Mouse (Mus musculus) ES-Bruce4 (cell line): Measurements from ENCODE around the gene Zfp936. TPM values are rescaled to one million over a fixed set of nuclear protein-coding genes. Genes with fewer than 3 reads are reported as not detected.
A peak's percentile ranks its signal among the peaks of the same experiment; 100 is the strongest.
"Not testable (repeated sequence)": the region's sequence is repeated elsewhere in the genome, so short reads cannot be mapped to it uniquely, and the experiment has no call there.

Experiments
- H3K27ac ChIP-seq: 2 replicates; pipeline ENCODE4 v1.5.1; 2012; ENCODE audit warnings: low read length, inconsistent platforms; ENCODE audit not compliant: insufficient read depth
- H3K27me3 ChIP-seq: 2 replicates; pipeline ENCODE4 v1.6.1; 2012; ENCODE audit warnings: mild to moderate bottlenecking, low read length, inconsistent platforms; ENCODE audit not compliant: control insufficient read depth, poor library complexity, insufficient read depth, severe bottlenecking
- H3K36me3 ChIP-seq: 2 replicates; pipeline ENCODE4 v1.6.1; 2012; ENCODE audit warnings: inconsistent platforms, mild to moderate bottlenecking, low read length, moderate library complexity; ENCODE audit not compliant: control insufficient read depth, poor library complexity, insufficient read depth, severe bottlenecking
- H3K4me1 ChIP-seq: one replicate; pipeline ENCODE4 v1.8.1; 2011; ENCODE audit warnings: low read length; ENCODE audit not compliant: control insufficient read depth, insufficient read depth
- H3K4me3 ChIP-seq: 2 replicates; pipeline ENCODE4 v1.5.1; 2011; ENCODE audit warnings: low read depth, mild to moderate bottlenecking, low read length
- H3K9ac ChIP-seq: 2 replicates; pipeline ENCODE4 v1.6.1; 2012; ENCODE audit warnings: low read depth, mild to moderate bottlenecking, inconsistent platforms; ENCODE audit not compliant: poor library complexity, severe bottlenecking
- H3K9me3 ChIP-seq: replicated peaks from 2 replicates; pipeline ENCODE4 v1.6.1; 2012; ENCODE audit warnings: mild to moderate bottlenecking, low read length, inconsistent platforms; ENCODE audit not compliant: control insufficient read depth, poor library complexity, insufficient read depth, severe bottlenecking
- CTCF ChIP-seq: IDR thresholded peaks from one replicate; pipeline ENCODE4 v1.8.1; 2011; ENCODE audit warnings: low read depth, low read length
- EP300 ChIP-seq: IDR thresholded peaks from 2 replicates; pipeline ENCODE4 v1.6.1; 2011; ENCODE audit warnings: low read depth, low read length; ENCODE audit not compliant: insufficient read depth
- POLR2A ChIP-seq: IDR thresholded peaks from one replicate; pipeline ENCODE4 v1.8.1; 2011; ENCODE audit warnings: low read length; ENCODE audit not compliant: insufficient read depth
- polyA plus RNA-seq: library from polyadenylated mRNA; stranded (reverse); fragments of >200 nt; gene quantifications from 2 replicates; pipeline ENCODE4 v1.2.4, GENCODE M21; 2011; ENCODE audit warnings: low read depth; ENCODE audit not compliant: missing spikeins, insufficient read depth, insufficient read length

The Zfp936 gene
- polyA plus RNA-seq = 26.1 and 29.6 TPM in 2 replicates

GRCm38 (mm10) chr7:43113929-43114328 is at the start of gene Zfp936:
Gene Zfp936, plus strand, starts transcription at chr7:43114229.
- not testable (repeated sequence) for H3K4me3 ChIP-seq, H3K4me1 ChIP-seq, H3K27ac ChIP-seq, H3K9ac ChIP-seq, H3K27me3 ChIP-seq, H3K9me3 ChIP-seq, H3K36me3 ChIP-seq

- H3K9ac ChIP-seq = no peak overlapping the region; the same call in 1 of the 2 replicates
- H3K36me3 ChIP-seq = no peaks in the 10 kb centered on the region
- H3K4me3 ChIP-seq = peak overlapping the region; percentile 87
- no peaks in the 10 kb centered on the region for H3K9me3 ChIP-seq
- no peaks in the 10 kb centered on the region for H3K27me3 ChIP-seq
- no peaks in the 10 kb centered on the region for H3K4me1 ChIP-seq
- H3K27ac ChIP-seq = no peak overlapping the region
- TF ChIP-seq EP300 (no peak), CTCF (no peak), POLR2A (peak; percentile 69)
These were observed 36.2 kb upstream of the Zfp936 start for GRCm38 (mm10) chr7:43077831-43078230.

GRCm38 (mm10) chr7:43128691-43129090 is 14.7 kb downstream of the Zfp936 start:
- peaks cover 33% of the 10 kb centered on the region for H3K9me3 ChIP-seq
- H3K36me3 ChIP-seq, H3K9ac ChIP-seq, H3K4me3 ChIP-seq, H3K4me1 ChIP-seq, H3K27me3 ChIP-seq, H3K27ac ChIP-seq: not testable (repeated sequence)

GRCm38 (mm10) chr7:43164121-43164520 is 50.1 kb downstream of the Zfp936 start:
- H3K4me3 ChIP-seq, H3K36me3 ChIP-seq, H3K27me3 ChIP-seq, H3K4me1 ChIP-seq, H3K9ac ChIP-seq, H3K27ac ChIP-seq: not testable (repeated sequence)
- peaks cover 16% of the 10 kb centered on the region for H3K9me3 ChIP-seq

- peak overlapping the region; percentile 31 for H3K4me3 ChIP-seq
- H3K27ac ChIP-seq = peak overlapping the region; percentile 94
- not testable (repeated sequence) for H3K27me3 ChIP-seq, H3K4me1 ChIP-seq, H3K9ac ChIP-seq, H3K36me3 ChIP-seq
- H3K9me3 ChIP-seq = peaks cover 17% of the 10 kb centered on the region
- peak; percentile 93 for TF ChIP-seq EP300
These were observed 53.1 kb downstream of the Zfp936 start for GRCm38 (mm10) chr7:43167101-43167500.

GRCm38 (mm10) chr7:43167811-43168210 is 53.8 kb downstream of the Zfp936 start:
- Histone ChIP-seq H3K27ac (peak overlapping the region; percentile 94), H3K9me3 (peaks cover 10% of the 10 kb centered on the region)
- not testable (repeated sequence) for H3K9ac ChIP-seq, H3K4me3 ChIP-seq, H3K4me1 ChIP-seq, H3K27me3 ChIP-seq, H3K36me3 ChIP-seq

- not testable (repeated sequence) for H3K4me1 ChIP-seq, H3K9me3 ChIP-seq, H3K27me3 ChIP-seq, H3K36me3 ChIP-seq, H3K9ac ChIP-seq, H3K4me3 ChIP-seq
- H3K27ac ChIP-seq = peak overlapping the region; percentile 94
These were observed 54.2 kb downstream of the Zfp936 start for GRCm38 (mm10) chr7:43168212-43168611.
